Mouse (Mus musculus) heart, postnatal 0 days (tissue): ENCODE measurements around the gene Vamp1.

Experiments used
- CTCF ChIP-seq: IDR thresholded peaks from 2 replicates; pipeline ENCODE4 v1.5.1; 2016; ENCODE audit warnings: antibody characterized with exemption, control low read depth, low read depth
- EP300 ChIP-seq: IDR thresholded peaks from 2 replicates; pipeline ENCODE4 v1.6.1; 2016; ENCODE audit warnings: antibody characterized with exemption, low read depth

DNA sequence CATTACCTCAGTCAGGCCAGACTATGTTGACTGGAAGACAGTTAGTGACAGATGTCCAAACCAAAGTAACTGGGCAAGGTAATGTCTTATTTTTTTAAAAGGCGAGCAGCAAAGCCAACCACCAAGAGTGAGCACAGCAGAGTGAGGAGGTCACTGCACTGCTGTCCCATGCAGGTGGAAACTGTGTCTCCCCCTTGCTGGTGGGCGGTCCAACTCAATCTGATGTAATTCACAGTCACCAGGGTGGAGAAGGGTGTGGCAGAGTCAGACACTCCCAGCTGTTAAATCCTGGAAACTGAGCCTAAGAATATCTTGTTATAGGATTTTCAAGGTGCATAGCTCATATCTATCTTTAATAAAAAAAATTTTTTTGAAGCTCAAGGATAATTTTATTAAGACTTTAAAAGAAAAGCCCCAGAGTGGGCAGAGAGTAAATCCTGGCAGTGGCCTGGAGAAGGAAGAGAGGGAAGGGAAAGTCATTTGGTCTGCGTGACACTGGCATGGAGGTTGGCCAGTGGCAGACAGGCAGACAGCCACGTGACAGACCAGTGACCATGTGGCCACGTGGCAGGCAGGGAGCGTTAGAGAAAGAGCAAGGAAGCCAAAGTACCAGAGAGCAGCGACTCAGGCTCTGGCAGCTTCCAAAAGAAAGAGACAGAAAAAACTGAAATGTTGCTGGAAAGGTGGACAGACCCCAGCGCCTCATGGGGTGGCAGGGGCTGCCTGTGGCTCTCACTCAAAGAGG, 41.0 kb downstream of the Vamp1 start:
- no peak for TF ChIP-seq CTCF
- TF ChIP-seq EP300, result no peak
